Mouse (Mus musculus) midbrain, embryonic 15.5 days (tissue): ENCODE measurements around the gene Cntnap2. TPM values are rescaled to one million over a fixed set of nuclear protein-coding genes. Genes with fewer than 3 reads are reported as not detected.

Source experiments
- ATAC-seq: fragments of 200-750 bp; cut with Nextera tagmentation; replicated peaks from 2 replicates; pipeline ENCODE4 v1.8.0; 2017; ENCODE audit warnings: moderate TSS enrichment
- H3K27ac ChIP-seq: fragments of 300-500 bp; sonication (generic); 2 replicates; pipeline ENCODE4 v1.5.1; 2015; ENCODE audit warnings: mild to moderate bottlenecking, inconsistent platforms
- H3K27me3 ChIP-seq: fragments of 300-500 bp; sonication (generic); replicated peaks from 2 replicates; pipeline ENCODE4 v1.6.1; 2015; ENCODE audit warnings: inconsistent platforms
- H3K36me3 ChIP-seq: fragments of 300-500 bp; sonication (generic); replicated peaks from 2 replicates; pipeline ENCODE4 v1.6.1; 2015; ENCODE audit warnings: inconsistent platforms
- H3K4me1 ChIP-seq: fragments of 300-500 bp; sonication (generic); 2 replicates; pipeline ENCODE4 v1.6.1; 2015; ENCODE audit warnings: inconsistent platforms
- H3K4me2 ChIP-seq: fragments of 300-500 bp; sonication (generic); 2 replicates; pipeline ENCODE4 v1.6.1; 2015; ENCODE audit warnings: inconsistent platforms, mild to moderate bottlenecking, moderate library complexity
- H3K4me3 ChIP-seq: fragments of 300-500 bp; sonication (generic); 2 replicates; pipeline ENCODE4 v1.5.1; 2015; ENCODE audit warnings: mild to moderate bottlenecking, inconsistent platforms
- H3K9ac ChIP-seq: fragments of 300-500 bp; sonication (generic); 2 replicates; pipeline ENCODE4 v1.6.1; 2015; ENCODE audit warnings: mild to moderate bottlenecking, inconsistent platforms
- H3K9me3 ChIP-seq: fragments of 300-500 bp; sonication (generic); 2 replicates; pipeline ENCODE4 v1.6.1; 2016; ENCODE audit warnings: inconsistent platforms
- WGBS: fragments of 180-500 bp; shearing (Covaris S2); methylation state at CpG from one replicate; pipeline ENCODE4 v1.1.7; 2015; ENCODE audit warnings: mixed read lengths; 5-methylcytosine and 5-hydroxymethylcytosine counted together
- polyA plus RNA-seq: library from polyadenylated mRNA; unstranded; fragments of >200 nt; fragmentation: Nextera tagmentation; extraction: Ambion mirVana; gene quantifications from 2 replicates; pipeline ENCODE4 v1.2.1, GENCODE M21; 2015

The Cntnap2 gene
- polyA plus RNA-seq, 1 experiment from 2014 or later = 68.3 TPM

DNA sequence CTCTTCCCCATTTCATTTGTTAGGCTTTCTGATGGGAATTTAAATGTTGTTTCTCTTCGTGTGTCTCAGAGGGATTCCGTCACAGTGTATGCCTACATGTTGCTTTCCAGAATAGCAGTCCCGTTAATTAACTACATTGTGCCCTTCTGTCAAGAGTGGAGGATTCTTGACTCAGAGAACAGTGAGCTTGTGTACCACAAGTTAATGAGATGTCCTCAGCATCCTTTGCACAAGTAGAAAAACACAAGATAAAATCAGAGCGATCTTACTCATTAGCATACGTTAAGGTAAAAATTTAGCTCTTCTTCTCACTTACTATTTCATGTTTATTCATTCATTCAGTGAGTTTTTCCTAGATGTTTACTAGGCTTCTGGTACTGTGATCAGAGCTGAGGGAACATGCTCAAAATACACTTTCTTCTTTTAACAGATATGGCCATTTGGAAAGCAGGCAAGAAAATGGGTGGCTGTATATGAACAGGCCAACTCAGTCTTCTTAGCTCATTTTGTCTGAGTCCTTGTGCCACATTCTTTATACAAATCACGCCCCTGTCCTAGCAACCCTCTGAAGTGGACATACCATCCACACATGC, 1936.9 kb downstream of the Cntnap2 start:
- H3K9me3 ChIP-seq = no peaks in the 10 kb centered on the region
- H3K4me1 ChIP-seq = no peaks in the 10 kb centered on the region
- no peak overlapping the region for H3K4me2 ChIP-seq
- no peak overlapping the region for H3K9ac ChIP-seq
- no peaks in the 10 kb centered on the region for H3K27me3 ChIP-seq
- H3K27ac ChIP-seq = no peak overlapping the region
- no peak overlapping the region for H3K4me3 ChIP-seq
- no peak for ATAC-seq
- 86% methylated on average over 6 of the region's 6 CpGs for WGBS
- H3K36me3 ChIP-seq = no peaks in the 10 kb centered on the region

DNA sequence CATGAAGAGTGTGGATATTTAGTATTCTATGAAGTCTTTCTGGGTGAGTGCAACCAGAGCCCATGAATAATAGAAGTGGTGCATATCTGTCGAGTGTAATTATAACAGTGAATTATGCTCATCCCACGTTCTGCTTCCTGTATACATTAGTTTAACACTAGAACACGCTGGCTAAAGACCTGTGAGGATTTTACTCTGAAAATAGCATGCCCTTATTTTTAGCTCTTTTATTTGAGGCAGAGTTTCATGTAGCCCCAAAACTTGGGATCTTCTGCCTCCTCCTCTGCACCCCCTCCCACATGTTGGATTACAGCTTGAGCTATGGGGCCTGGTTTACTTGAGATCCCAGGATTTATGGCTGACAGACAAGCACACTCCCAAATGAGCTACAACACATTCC, 1945.3 kb downstream of the Cntnap2 start:
- no peaks in the 10 kb centered on the region for H3K4me1 ChIP-seq
- no peak overlapping the region for H3K27ac ChIP-seq
- H3K9me3 ChIP-seq = no peaks in the 10 kb centered on the region
- no peak overlapping the region for H3K4me2 ChIP-seq
- no peak overlapping the region for H3K9ac ChIP-seq
- WGBS = 52% methylated on average over 3 of the region's 3 CpGs
- H3K27me3 ChIP-seq = no peaks in the 10 kb centered on the region
- ATAC-seq = no peak
- H3K36me3 ChIP-seq = no peaks in the 10 kb centered on the region
- H3K4me3 ChIP-seq = no peak overlapping the region

GRCm38 (mm10) chr6:47012933-47013332, 1953.8 kb downstream of the Cntnap2 start:
- Histone ChIP-seq H3K27ac (no peak overlapping the region), H3K27me3 (no peaks in the 10 kb centered on the region), H3K9me3 (no peaks in the 10 kb centered on the region), H3K4me1 (no peaks in the 10 kb centered on the region; the same call in 1 of the 2 replicates), H3K9ac (no peak overlapping the region), H3K36me3 (no peaks in the 10 kb centered on the region), H3K4me3 (no peak overlapping the region), H3K4me2 (no peak overlapping the region)
- WGBS = 90% methylated on average over 4 of the region's 4 CpGs
- no peak for ATAC-seq

DNA sequence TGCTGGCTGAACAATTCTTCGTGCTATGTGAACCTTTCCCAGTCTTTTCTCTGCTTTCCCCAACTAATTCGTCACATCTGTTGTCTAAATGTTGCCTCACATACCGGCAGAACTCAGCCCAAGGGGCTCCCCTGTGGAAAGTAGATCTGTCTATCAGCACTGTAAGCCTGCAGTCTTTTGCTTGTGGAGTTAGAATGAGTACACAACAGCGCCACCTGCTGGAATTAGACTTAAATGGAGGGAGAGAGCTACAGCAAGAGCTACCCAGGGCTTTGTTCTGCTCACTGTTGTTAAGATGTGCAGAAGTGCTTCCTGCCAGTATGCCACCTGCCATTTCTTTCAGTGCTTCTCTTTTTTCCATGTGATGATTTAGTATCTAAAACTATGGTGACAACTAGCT, 1954.4 kb downstream of the Cntnap2 start:
- H3K27me3 ChIP-seq = no peaks in the 10 kb centered on the region
- no peaks in the 10 kb centered on the region; the same call in 1 of the 2 replicates for H3K4me1 ChIP-seq
- no peak overlapping the region for H3K4me3 ChIP-seq
- H3K9ac ChIP-seq = no peak overlapping the region
- peak; percentile 92 for ATAC-seq
- 10% methylated on average over 4 of the region's 4 CpGs for WGBS
- H3K4me2 ChIP-seq = no peak overlapping the region
- H3K36me3 ChIP-seq = no peaks in the 10 kb centered on the region
- no peaks in the 10 kb centered on the region for H3K9me3 ChIP-seq
- no peak overlapping the region for H3K27ac ChIP-seq

DNA sequence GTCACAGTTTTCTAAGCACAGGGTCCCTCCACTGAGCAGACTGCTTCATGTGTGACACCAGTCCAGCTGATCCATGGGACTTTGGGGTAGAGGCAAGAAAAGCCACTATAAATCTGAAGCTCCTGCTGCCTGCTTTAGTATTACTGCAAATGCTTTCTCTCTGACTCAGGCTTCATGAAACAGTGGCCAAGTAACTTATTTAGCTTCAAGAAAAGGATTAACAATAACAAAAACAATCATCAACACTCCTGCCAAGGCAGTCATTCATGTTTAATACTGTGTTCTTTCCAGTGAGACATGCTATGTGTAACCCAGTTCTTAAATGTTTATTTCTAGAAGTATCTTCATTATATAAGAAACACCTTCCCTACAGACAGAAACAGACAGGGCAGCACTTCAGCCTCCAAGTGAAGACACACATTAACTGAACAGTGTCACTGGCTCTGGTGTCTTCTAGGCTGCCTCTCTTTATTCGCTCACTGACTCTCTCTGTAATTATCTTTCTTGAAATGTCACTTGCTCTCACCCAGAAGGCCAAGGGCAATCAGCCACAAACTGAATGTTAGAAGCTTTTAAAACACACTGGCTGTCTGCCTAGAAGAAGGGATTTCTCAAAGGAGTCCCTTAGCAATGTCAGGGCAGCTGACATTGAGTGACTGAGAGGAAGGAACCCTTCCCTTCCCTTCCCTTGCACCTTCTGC, 1955.9 kb downstream of the Cntnap2 start:
- Histone ChIP-seq H3K27ac (peak overlapping the region; percentile 35; the same call in 1 of the 2 replicates), H3K9me3 (no peaks in the 10 kb centered on the region), H3K4me1 (no peaks in the 10 kb centered on the region; the same call in 1 of the 2 replicates), H3K27me3 (no peaks in the 10 kb centered on the region), H3K36me3 (no peaks in the 10 kb centered on the region), H3K4me3 (no peak overlapping the region), H3K4me2 (no peak overlapping the region), H3K9ac (no peak overlapping the region)
- ATAC-seq = no peak
- WGBS = 61% methylated on average over 1 of the region's 1 CpGs

DNA sequence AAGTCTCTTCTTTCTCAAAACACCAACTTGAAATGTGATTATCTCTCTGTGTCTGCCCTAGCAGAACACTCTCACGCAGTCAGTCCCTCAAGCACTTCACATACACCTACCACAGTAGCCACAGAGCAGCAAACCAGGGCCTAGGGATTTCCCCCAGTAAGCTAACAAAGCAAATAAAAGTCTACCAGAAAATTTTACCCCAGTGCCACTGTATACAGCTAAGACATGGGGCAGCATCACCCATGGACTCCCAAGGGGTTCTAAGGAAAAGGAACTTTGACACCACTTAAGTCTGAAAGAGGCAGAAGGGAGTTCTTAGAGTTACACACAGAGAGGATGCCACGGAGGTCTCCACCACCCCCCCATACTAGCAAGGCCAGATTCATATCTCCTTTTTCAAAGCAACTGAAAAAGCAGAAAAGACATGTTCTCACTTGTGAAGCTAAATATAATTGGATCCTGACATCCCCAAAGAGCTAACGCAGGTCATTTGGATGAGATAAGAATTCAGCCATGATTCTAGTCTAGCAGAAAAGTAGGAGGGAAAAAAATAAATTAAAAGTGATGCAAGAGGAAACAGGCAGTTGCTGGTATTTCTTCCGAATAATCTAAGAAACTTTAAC, 1967.0 kb downstream of the Cntnap2 start:
- H3K27ac ChIP-seq = no peak overlapping the region
- H3K4me3 ChIP-seq = no peak overlapping the region
- no peaks in the 10 kb centered on the region for H3K36me3 ChIP-seq
- H3K9me3 ChIP-seq = no peaks in the 10 kb centered on the region
- H3K4me2 ChIP-seq = no peak overlapping the region
- no peak overlapping the region for H3K9ac ChIP-seq
- 85% methylated on average over 4 of the region's 4 CpGs for WGBS
- ATAC-seq = no peak
- no peaks in the 10 kb centered on the region for H3K27me3 ChIP-seq
- H3K4me1 ChIP-seq = no peaks in the 10 kb centered on the region

DNA sequence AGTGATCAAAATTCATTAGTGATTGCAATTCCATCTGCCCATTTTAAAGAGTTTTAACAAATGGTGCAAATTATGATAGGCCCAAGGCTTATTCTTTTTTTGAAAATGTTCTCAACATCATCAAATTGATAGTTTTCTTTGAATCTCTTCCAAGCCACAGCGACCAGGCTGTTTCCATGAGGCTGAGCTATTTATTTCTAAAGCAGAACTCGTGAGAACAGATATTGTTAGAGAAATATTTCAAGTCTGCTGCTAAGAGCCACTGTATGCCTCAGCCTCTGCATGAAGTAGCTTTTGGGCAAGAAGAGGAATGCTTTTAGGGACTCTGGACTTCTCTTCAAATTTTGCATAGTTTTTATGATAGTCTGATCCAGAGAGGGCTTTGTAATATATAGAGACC, 1972.2 kb downstream of the Cntnap2 start:
- H3K4me3 ChIP-seq = no peak overlapping the region
- no peak for ATAC-seq
- H3K36me3 ChIP-seq = no peaks in the 10 kb centered on the region
- no peak overlapping the region for H3K9ac ChIP-seq
- H3K27me3 ChIP-seq = no peaks in the 10 kb centered on the region
- H3K4me2 ChIP-seq = no peak overlapping the region
- no peaks in the 10 kb centered on the region for H3K9me3 ChIP-seq
- H3K4me1 ChIP-seq = no peaks in the 10 kb centered on the region
- no peak overlapping the region for H3K27ac ChIP-seq
- WGBS = 79% methylated on average over 2 of the region's 2 CpGs

- ATAC-seq = 0 out of 2 replicates have a peak, but pooled peaks have one; percentile 55
- H3K4me2 ChIP-seq = no peak overlapping the region
- WGBS = 65% methylated on average over 1 of the region's 1 CpGs
- no peaks in the 10 kb centered on the region for H3K36me3 ChIP-seq
- H3K9ac ChIP-seq = no peak overlapping the region
- H3K27ac ChIP-seq = no peak overlapping the region
- 0 out of 2 replicates have a peak, but pooled peaks cover 2% of the 10 kb centered on the region for H3K4me1 ChIP-seq
- no peak overlapping the region for H3K4me3 ChIP-seq
- H3K27me3 ChIP-seq = 0 out of 2 replicates have a peak, but pooled peaks cover 4% of the 10 kb centered on the region
- H3K9me3 ChIP-seq = no peaks in the 10 kb centered on the region
Observed at GRCm38 (mm10) chr6:47042602-47043001, 1983.4 kb downstream of the Cntnap2 start.

- ATAC-seq = no peak
- H3K4me1 ChIP-seq = 0 out of 2 replicates have a peak, but pooled peaks cover 2% of the 10 kb centered on the region
- H3K9me3 ChIP-seq = no peaks in the 10 kb centered on the region
- H3K9ac ChIP-seq = no peak overlapping the region
- H3K27ac ChIP-seq = no peak overlapping the region
- WGBS = 89% methylated on average over 1 of the region's 1 CpGs
- H3K27me3 ChIP-seq = 0 out of 2 replicates have a peak, but pooled peaks cover 4% of the 10 kb centered on the region
- no peak overlapping the region for H3K4me2 ChIP-seq
- H3K36me3 ChIP-seq = no peaks in the 10 kb centered on the region
- H3K4me3 ChIP-seq = no peak overlapping the region
Observed at GRCm38 (mm10) chr6:47043586-47043985, 1984.4 kb downstream of the Cntnap2 start.

GRCm38 (mm10) chr6:47044385-47045200, 1985.4 kb downstream of the Cntnap2 start:
- Histone ChIP-seq H3K27me3 (0 out of 2 replicates have a peak, but pooled peaks cover 4% of the 10 kb centered on the region), H3K9me3 (no peaks in the 10 kb centered on the region), H3K4me2 (peak overlapping the region; percentile 59), H3K27ac (no peak overlapping the region), H3K36me3 (no peaks in the 10 kb centered on the region), H3K9ac (peak overlapping the region; percentile 43; the same call in 1 of the 2 replicates), H3K4me3 (peak overlapping the region; percentile 39), H3K4me1 (0 out of 2 replicates have a peak, but pooled peaks cover 2% of the 10 kb centered on the region)
- ATAC-seq = peak; percentile 56
- WGBS = 4% methylated on average over 46 of the region's 46 CpGs

DNA sequence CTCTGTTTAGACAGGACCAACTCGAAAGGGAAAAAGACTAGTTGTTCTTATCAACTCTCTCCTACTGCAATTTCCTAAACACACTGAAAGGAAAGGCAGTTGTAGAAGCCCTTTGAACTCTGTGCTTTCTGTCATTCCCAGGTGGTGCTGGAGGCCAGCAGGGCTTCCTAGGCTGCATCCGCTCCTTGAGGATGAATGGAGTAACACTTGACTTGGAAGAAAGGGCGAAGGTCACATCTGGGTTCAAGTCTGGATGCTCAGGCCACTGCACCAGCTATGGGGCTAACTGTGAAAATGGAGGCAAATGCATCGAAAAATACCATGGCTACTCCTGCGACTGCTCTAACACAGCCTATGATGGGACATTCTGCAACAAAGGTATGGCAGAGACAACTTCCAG, 1989.9 kb downstream of the Cntnap2 start:
- Histone ChIP-seq H3K27me3 (0 out of 2 replicates have a peak, but pooled peaks cover 4% of the 10 kb centered on the region), H3K27ac (no peak overlapping the region), H3K9me3 (no peaks in the 10 kb centered on the region), H3K9ac (no peak overlapping the region), H3K4me2 (no peak overlapping the region), H3K4me3 (no peak overlapping the region), H3K36me3 (no peaks in the 10 kb centered on the region), H3K4me1 (peaks cover 12% of the 10 kb centered on the region)
- ATAC-seq = no peak
- 87% methylated on average over 5 of the region's 5 CpGs for WGBS
